Mouse (Mus musculus) liver, embryonic 14.5 days (tissue): ENCODE results near the gene Prmt7. TPM values are rescaled to one million over a fixed set of nuclear protein-coding genes. Genes with fewer than 3 reads are reported as not detected.

Experiments
- ATAC-seq: fragments of 200-750 bp; cut with Nextera tagmentation; 2 replicates; pipeline ENCODE4 v1.8.0; 2017; ENCODE audit warnings: moderate number of reproducible peaks, mild to moderate bottlenecking, moderate library complexity; ENCODE audit not compliant: insufficient read depth
- DNase-seq, 3 experiments: peaks; one replicate each; pipeline ENCODE4 v3.0.0-alpha.2; 2012 to 2013; ENCODE audit warnings: low read depth in 3 of 3, low spot score in 3 of 3
- H3K27ac ChIP-seq: fragments of 300-500 bp; sonication (generic); 2 replicates; pipeline ENCODE4 v1.5.1; 2014; ENCODE audit warnings: moderate library complexity, mild to moderate bottlenecking, control low read depth, inconsistent platforms
- H3K27me3 ChIP-seq: fragments of 300-500 bp; sonication (generic); 2 replicates; pipeline ENCODE4 v1.6.1; 2014; ENCODE audit warnings: mild to moderate bottlenecking, low read length, moderate library complexity; ENCODE audit not compliant: control insufficient read depth, insufficient read depth
- H3K36me3 ChIP-seq: fragments of 300-500 bp; sonication (generic); replicated peaks from 2 replicates; pipeline ENCODE4 v1.6.1; 2014; ENCODE audit warnings: low read depth; ENCODE audit not compliant: control insufficient read depth, insufficient read depth
- H3K4me1 ChIP-seq, 2 experiments: fragments of 200-500 bp in 1 of 2; fragments of 300-500 bp in 1 of 2; sonication (generic) in 1 of 2; replicated peaks; 2 replicates each; pipeline ENCODE4 v1.6.1; 2012 to 2014; ENCODE audit warnings: antibody characterized with exemption in 1 of 2, inconsistent platforms in 1 of 2, low read length in 1 of 2; ENCODE audit not compliant: control insufficient read depth in 2 of 2, insufficient read depth in 2 of 2
- H3K4me2 ChIP-seq: fragments of 300-500 bp; sonication (generic); 2 replicates; pipeline ENCODE4 v1.6.1; 2014; ENCODE audit warnings: low read depth, mild to moderate bottlenecking, control low read depth, moderate library complexity
- H3K4me3 ChIP-seq, 2 experiments: fragments of 200-500 bp in 1 of 2; fragments of 300-500 bp in 1 of 2; sonication (generic) in 1 of 2; 2 replicates each; pipeline ENCODE4 v1.5.1; 2012 to 2014; ENCODE audit warnings: low read depth in 2 of 2, low read length in 2 of 2, mild to moderate bottlenecking in 2 of 2, control low read depth in 1 of 2, inconsistent platforms in 1 of 2, moderate library complexity in 1 of 2; ENCODE audit not compliant: insufficient read depth in 1 of 2
- H3K9ac ChIP-seq: fragments of 300-500 bp; sonication (generic); replicated peaks from 2 replicates; pipeline ENCODE4 v1.6.1; 2014; ENCODE audit warnings: mild to moderate bottlenecking, control low read depth, moderate library complexity
- H3K9me3 ChIP-seq: fragments of 300-500 bp; sonication (generic); 2 replicates; pipeline ENCODE4 v1.6.1; 2016; ENCODE audit warnings: low read length, mixed read lengths; ENCODE audit not compliant: control insufficient read depth
- CTCF ChIP-seq: IDR thresholded peaks from 2 replicates; pipeline ENCODE4 v1.5.1; 2016; ENCODE audit warnings: antibody characterized with exemption, low read depth, control low read depth
- EP300 ChIP-seq: IDR thresholded peaks from 2 replicates; pipeline ENCODE4 v1.6.1; 2016; ENCODE audit warnings: antibody characterized with exemption, low read depth
- WGBS: fragments of 180-500 bp; shearing (Covaris S2); extraction: QIAGEN DNeasy Blood & Tissue Kit; methylation state at CpG from one replicate; pipeline ENCODE4 v1.1.7; 2014; ENCODE audit not compliant: insufficient replicate concordance; 5-methylcytosine and 5-hydroxymethylcytosine counted together
- polyA plus RNA-seq, 2 experiments: library from polyadenylated mRNA; depleted of rRNA in 1 of 2; stranded (reverse) in 1 of 2; unstranded in 1 of 2; fragments of >200 nt; fragmentation: Nextera tagmentation in 1 of 2; extraction: Ambion mirVana in 1 of 2; gene quantifications; 2 replicates each; pipeline versions ENCODE4 v1.2.1 to v1.2.3; 2012 to 2014

Gene Prmt7
- polyA plus RNA-seq, 2 experiments: 11.1 to 19.1 TPM

- peaks cover 0 to 6% of the 10 kb centered on the region in 2 experiments; a peak in 2 of 4 replicates for H3K4me1 ChIP-seq
- WGBS: 64% methylated on average over 2 of the region's 2 CpGs
- no peak overlapping the region for H3K4me3 ChIP-seq
- H3K27ac ChIP-seq: no peak overlapping the region
- no peaks in the 10 kb centered on the region for H3K9me3 ChIP-seq
- H3K4me2 ChIP-seq: no peak overlapping the region
- no peak for ATAC-seq
- H3K9ac ChIP-seq: no peak overlapping the region
- H3K36me3 ChIP-seq: no peaks in the 10 kb centered on the region
- TF ChIP-seq CTCF: no peak
- TF ChIP-seq EP300: no peak
- H3K27me3 ChIP-seq: no peaks in the 10 kb centered on the region
- DNase-seq: no peak
These were observed 32.3 kb upstream of the Prmt7 start for GRCm38 (mm10) chr8:106178428-106178827.

GRCm38 (mm10) chr8:106185628-106186270 lies 25.0 kb upstream of the Prmt7 start:
- H3K9ac ChIP-seq: no peak overlapping the region
- no peak overlapping the region for H3K27ac ChIP-seq
- H3K36me3 ChIP-seq: no peaks in the 10 kb centered on the region
- no peaks in the 10 kb centered on the region for H3K4me1 ChIP-seq
- H3K27me3 ChIP-seq: no peaks in the 10 kb centered on the region
- 73% methylated on average over 8 of the region's 8 CpGs for WGBS
- DNase-seq: no peak
- no peak overlapping the region for H3K4me3 ChIP-seq
- no peak for ATAC-seq
- H3K4me2 ChIP-seq: no peak overlapping the region
- H3K9me3 ChIP-seq: no peaks in the 10 kb centered on the region
- TF ChIP-seq EP300 (no peak), CTCF (no peak)

- H3K27me3 ChIP-seq: no peaks in the 10 kb centered on the region
- no peak overlapping the region for H3K27ac ChIP-seq
- no peaks in the 10 kb centered on the region for H3K9me3 ChIP-seq
- 74% methylated on average over 3 of the region's 3 CpGs for whole genome bisulfite sequencing
- H3K36me3 ChIP-seq: no peaks in the 10 kb centered on the region
- ATAC-seq: no peak
- H3K4me2 ChIP-seq: no peak overlapping the region
- H3K4me3 ChIP-seq: no peak overlapping the region
- H3K9ac ChIP-seq: no peak overlapping the region
- TF ChIP-seq EP300: no peak
- TF ChIP-seq CTCF: no peak
- DNase-seq: no peak
- no peaks in the 10 kb centered on the region for H3K4me1 ChIP-seq
These were observed 24.3 kb upstream of the Prmt7 start for GRCm38 (mm10) chr8:106186394-106186793.

- WGBS: 87% methylated on average over 4 of the region's 4 CpGs
- Histone ChIP-seq H3K27ac (no peak overlapping the region), H3K27me3 (no peaks in the 10 kb centered on the region), H3K4me2 (no peak overlapping the region), H3K9ac (no peak overlapping the region), H3K36me3 (no peaks in the 10 kb centered on the region), H3K4me3 (no peak overlapping the region), H3K4me1 (peaks cover 5 to 7% of the 10 kb centered on the region in 2 experiments; a peak in 3 of 4 replicates), H3K9me3 (no peaks in the 10 kb centered on the region)
- ATAC-seq (no peak), DNase-seq (no peak)
- no peak for TF ChIP-seq EP300
- no peak for TF ChIP-seq CTCF
These were observed 21.6 kb upstream of the Prmt7 start for GRCm38 (mm10) chr8:106189162-106189561.

GRCm38 (mm10) chr8:106191639-106192038 lies 19.1 kb upstream of the Prmt7 start:
- Histone ChIP-seq H3K9me3 (no peaks in the 10 kb centered on the region), H3K4me2 (no peak overlapping the region), H3K27ac (no peak overlapping the region), H3K9ac (no peak overlapping the region), H3K4me3 (no peak overlapping the region), H3K36me3 (no peaks in the 10 kb centered on the region), H3K4me1 (peaks cover 5 to 7% of the 10 kb centered on the region in 2 experiments; a peak in 3 of 4 replicates), H3K27me3 (no peaks in the 10 kb centered on the region)
- TF ChIP-seq CTCF (no peak), EP300 (peak; percentile 17; the same call in 1 of the 2 replicates)
- DNase-seq (peak in 2 of 3 experiments; percentile 32 to 43), ATAC-seq (peak; percentile 56; the same call in 1 of the 2 replicates)
- 13% methylated on average over 5 of the region's 5 CpGs for WGBS
